Mouse (Mus musculus) kidney, embryonic 14.5 days (tissue): ENCODE results near the gene Supt5. TPM values are rescaled to one million over a fixed set of nuclear protein-coding genes. Genes with fewer than 3 reads are reported as not detected.
"Not testable (repeated sequence)": the region's sequence is repeated elsewhere in the genome, so short reads cannot be mapped to it uniquely, and the experiment has no call there.

ENCODE experiments used
- ATAC-seq: fragments of 200-750 bp; cut with Nextera tagmentation; 2 replicates; pipeline ENCODE4 v1.8.0; 2017; ENCODE audit warnings: moderate number of reproducible peaks, mild to moderate bottlenecking, moderate TSS enrichment, moderate library complexity; ENCODE audit not compliant: low FRiP score, low TSS enrichment
- H3K27ac ChIP-seq: fragments of 300-500 bp; sonication (generic); 2 replicates; pipeline ENCODE4 v1.5.1; 2014; ENCODE audit warnings: low read depth, mild to moderate bottlenecking, low read length, moderate library complexity, mixed read lengths
- H3K27me3 ChIP-seq: fragments of 300-500 bp; sonication (generic); 2 replicates; pipeline ENCODE4 v1.6.1; 2014; ENCODE audit warnings: mild to moderate bottlenecking, low read length; ENCODE audit not compliant: control insufficient read depth, insufficient read depth
- H3K36me3 ChIP-seq: fragments of 300-500 bp; sonication (generic); 2 replicates; pipeline ENCODE4 v1.6.1; 2014; ENCODE audit warnings: low read length, mixed read lengths; ENCODE audit not compliant: control insufficient read depth, insufficient read depth
- H3K4me1 ChIP-seq: fragments of 300-500 bp; sonication (generic); 2 replicates; pipeline ENCODE4 v1.6.1; 2014; ENCODE audit warnings: low read length, mixed read lengths; ENCODE audit not compliant: control insufficient read depth, insufficient read depth
- H3K4me2 ChIP-seq: fragments of 300-500 bp; sonication (generic); replicated peaks from 2 replicates; pipeline ENCODE4 v1.6.1; 2014; ENCODE audit warnings: low read depth, mild to moderate bottlenecking, low read length
- H3K4me3 ChIP-seq: fragments of 300-500 bp; sonication (generic); 2 replicates; pipeline ENCODE4 v1.5.1; 2014; ENCODE audit warnings: mild to moderate bottlenecking, low read length
- H3K9ac ChIP-seq: fragments of 300-500 bp; sonication (generic); 2 replicates; pipeline ENCODE4 v1.6.1; 2014; ENCODE audit warnings: low read depth, mild to moderate bottlenecking, low read length, moderate library complexity
- H3K9me3 ChIP-seq: fragments of 300-500 bp; sonication (generic); 2 replicates; pipeline ENCODE4 v1.6.1; 2016; ENCODE audit warnings: low read length; ENCODE audit not compliant: control insufficient read depth
- WGBS: fragments of 180-500 bp; shearing (Covaris S2); extraction: QIAGEN DNeasy Blood & Tissue Kit; methylation state at CpG from one replicate; pipeline ENCODE4 v1.1.7; 2014; 5-methylcytosine and 5-hydroxymethylcytosine counted together
- polyA plus RNA-seq: library from polyadenylated mRNA; unstranded; fragments of >200 nt; fragmentation: Nextera tagmentation; extraction: Ambion mirVana; gene quantifications from 2 replicates; pipeline ENCODE4 v1.2.1, GENCODE M21; 2014

The Supt5 gene
- polyA plus RNA-seq = 46.6 and 84.5 TPM in 2 replicates

- peak; percentile 98 for ATAC-seq
- H3K36me3 ChIP-seq = peaks cover 6% of the 10 kb centered on the region; the same call in 1 of the 2 replicates
- WGBS = under 1% methylated on average over 77 of the region's 77 CpGs
- peak within 1 kb of the TSS; percentile 77 for H3K4me3 ChIP-seq
- no peaks in the 10 kb centered on the region for H3K27me3 ChIP-seq
- peaks cover 12% of the 10 kb centered on the region for H3K4me1 ChIP-seq
- no peaks in the 10 kb centered on the region for H3K9me3 ChIP-seq
- H3K4me2 ChIP-seq = peak within 1 kb of the TSS; percentile 86
- peak within 1 kb of the TSS; percentile 82 for H3K27ac ChIP-seq
- peak within 1 kb of the TSS; percentile 83 for H3K9ac ChIP-seq
Measured at GRCm38 (mm10) chr7:28338108-28338998, at the start of gene Supt5. Gene Supt5 (minus strand): TSS chr7:28338746.

GRCm38 (mm10) chr7:28387384-28387783, 48.8 kb upstream of the Supt5 start:
- Histone ChIP-seq H3K4me1 (peaks cover 16% of the 10 kb centered on the region), H3K36me3 (peaks cover 38% of the 10 kb centered on the region)
- H3K9me3 ChIP-seq, H3K27ac ChIP-seq, ATAC-seq, H3K4me2 ChIP-seq, H3K4me3 ChIP-seq, H3K9ac ChIP-seq, H3K27me3 ChIP-seq: not testable (repeated sequence)
- 85% methylated on average over 7 of the region's 7 CpGs for WGBS

GRCm38 (mm10) chr7:28386877-28387276, 48.3 kb upstream of the Supt5 start:
- peak; percentile 14 for ATAC-seq
- H3K4me1 ChIP-seq = peaks cover 19% of the 10 kb centered on the region
- not testable (repeated sequence) for H3K9me3 ChIP-seq, H3K27me3 ChIP-seq, H3K4me2 ChIP-seq, H3K9ac ChIP-seq, H3K4me3 ChIP-seq, H3K27ac ChIP-seq
- WGBS = 83% methylated on average over 6 of the region's 6 CpGs
- H3K36me3 ChIP-seq = peaks cover 38% of the 10 kb centered on the region

- Histone ChIP-seq H3K36me3 (peaks cover 38% of the 10 kb centered on the region), H3K9ac (no peak overlapping the region), H3K4me3 (no peak overlapping the region), H3K27me3 (no peaks in the 10 kb centered on the region), H3K4me1 (peaks cover 20% of the 10 kb centered on the region), H3K9me3 (no peaks in the 10 kb centered on the region), H3K4me2 (no peak overlapping the region), H3K27ac (no peak overlapping the region)
- WGBS = 12% methylated on average over 4 of the region's 4 CpGs
- peak; percentile 54 for ATAC-seq
Measured at GRCm38 (mm10) chr7:28386462-28386861, 47.9 kb upstream of the Supt5 start.

GRCm38 (mm10) chr7:28386007-28386406, 47.5 kb upstream of the Supt5 start:
- H3K36me3 ChIP-seq = peaks cover 38% of the 10 kb centered on the region
- H3K9ac ChIP-seq = no peak overlapping the region
- no peak overlapping the region for H3K4me3 ChIP-seq
- no peak overlapping the region for H3K27ac ChIP-seq
- no peak for ATAC-seq
- WGBS = 90% methylated on average over 7 of the region's 7 CpGs
- no peaks in the 10 kb centered on the region for H3K27me3 ChIP-seq
- no peak overlapping the region for H3K4me2 ChIP-seq
- no peaks in the 10 kb centered on the region for H3K9me3 ChIP-seq
- H3K4me1 ChIP-seq = peaks cover 23% of the 10 kb centered on the region

- no peak overlapping the region for H3K9ac ChIP-seq
- no peak overlapping the region for H3K4me3 ChIP-seq
Measured at GRCm38 (mm10) chr7:28385196-28385595, 46.6 kb upstream of the Supt5 start.

GRCm38 (mm10) chr7:28384162-28384561, 45.6 kb upstream of the Supt5 start:
- no peak overlapping the region for H3K4me2 ChIP-seq
- H3K27me3 ChIP-seq = no peaks in the 10 kb centered on the region
- WGBS = 83% methylated on average over 6 of the region's 6 CpGs
- ATAC-seq = no peak
- peaks cover 24% of the 10 kb centered on the region for H3K36me3 ChIP-seq
- no peak overlapping the region for H3K4me3 ChIP-seq
- no peak overlapping the region for H3K9ac ChIP-seq
- H3K4me1 ChIP-seq = peaks cover 34% of the 10 kb centered on the region
- no peaks in the 10 kb centered on the region for H3K9me3 ChIP-seq
- no peak overlapping the region for H3K27ac ChIP-seq

More at GRCm38 (mm10) chr7:28385196-28385595, 46.6 kb upstream of the Supt5 start:
- 92% methylated on average over 9 of the region's 9 CpGs for WGBS
- Histone ChIP-seq H3K4me1 (peaks cover 30% of the 10 kb centered on the region), H3K4me2 (no peak overlapping the region), H3K36me3 (peaks cover 31% of the 10 kb centered on the region), H3K27me3 (no peaks in the 10 kb centered on the region), H3K27ac (no peak overlapping the region), H3K9me3 (no peaks in the 10 kb centered on the region)
- ATAC-seq = no peak

GRCm38 (mm10) chr7:28383606-28384005, 45.1 kb upstream of the Supt5 start:
- peak overlapping the region; percentile 99; the same call in 1 of the 2 replicates for H3K27ac ChIP-seq
- peaks cover 34% of the 10 kb centered on the region for H3K4me1 ChIP-seq
- 82% methylated on average over 4 of the region's 4 CpGs for WGBS

GRCm38 (mm10) chr7:28382981-28383396, 44.4 kb upstream of the Supt5 start:
- H3K27ac ChIP-seq = peak overlapping the region; percentile 99
- H3K36me3 ChIP-seq = peaks cover 14% of the 10 kb centered on the region
- 56% methylated on average over 11 of the region's 11 CpGs for WGBS
- H3K9ac ChIP-seq = peak overlapping the region; percentile 13; the same call in 1 of the 2 replicates
- H3K4me3 ChIP-seq = no peak overlapping the region
- ATAC-seq = no peak
- peak overlapping the region; percentile 48; the same call in 1 of the 2 replicates for H3K4me2 ChIP-seq
- H3K4me1 ChIP-seq = peaks cover 37% of the 10 kb centered on the region
- H3K27me3 ChIP-seq = no peaks in the 10 kb centered on the region
- no peaks in the 10 kb centered on the region for H3K9me3 ChIP-seq

More at GRCm38 (mm10) chr7:28383606-28384005, 45.1 kb upstream of the Supt5 start:
- peak overlapping the region; percentile 13; the same call in 1 of the 2 replicates for H3K9ac ChIP-seq
- H3K4me2 ChIP-seq = no peak overlapping the region
- no peaks in the 10 kb centered on the region for H3K9me3 ChIP-seq
- no peak for ATAC-seq
- peaks cover 20% of the 10 kb centered on the region for H3K36me3 ChIP-seq
- H3K27me3 ChIP-seq = no peaks in the 10 kb centered on the region
- H3K4me3 ChIP-seq = no peak overlapping the region
